Mouse (Mus musculus): ENCODE measurements around the gene Cables2. TPM values are rescaled to one million over a fixed set of nuclear protein-coding genes. Genes with fewer than 3 reads are reported as not detected.
"Not testable (repeated sequence)": the region's sequence is repeated elsewhere in the genome, so short reads cannot be mapped to it uniquely, and the experiment has no call there.

Gene Cables2
- polyA plus RNA-seq, 1 experiment from 2014 or later, result 14.7 TPM

DNA sequence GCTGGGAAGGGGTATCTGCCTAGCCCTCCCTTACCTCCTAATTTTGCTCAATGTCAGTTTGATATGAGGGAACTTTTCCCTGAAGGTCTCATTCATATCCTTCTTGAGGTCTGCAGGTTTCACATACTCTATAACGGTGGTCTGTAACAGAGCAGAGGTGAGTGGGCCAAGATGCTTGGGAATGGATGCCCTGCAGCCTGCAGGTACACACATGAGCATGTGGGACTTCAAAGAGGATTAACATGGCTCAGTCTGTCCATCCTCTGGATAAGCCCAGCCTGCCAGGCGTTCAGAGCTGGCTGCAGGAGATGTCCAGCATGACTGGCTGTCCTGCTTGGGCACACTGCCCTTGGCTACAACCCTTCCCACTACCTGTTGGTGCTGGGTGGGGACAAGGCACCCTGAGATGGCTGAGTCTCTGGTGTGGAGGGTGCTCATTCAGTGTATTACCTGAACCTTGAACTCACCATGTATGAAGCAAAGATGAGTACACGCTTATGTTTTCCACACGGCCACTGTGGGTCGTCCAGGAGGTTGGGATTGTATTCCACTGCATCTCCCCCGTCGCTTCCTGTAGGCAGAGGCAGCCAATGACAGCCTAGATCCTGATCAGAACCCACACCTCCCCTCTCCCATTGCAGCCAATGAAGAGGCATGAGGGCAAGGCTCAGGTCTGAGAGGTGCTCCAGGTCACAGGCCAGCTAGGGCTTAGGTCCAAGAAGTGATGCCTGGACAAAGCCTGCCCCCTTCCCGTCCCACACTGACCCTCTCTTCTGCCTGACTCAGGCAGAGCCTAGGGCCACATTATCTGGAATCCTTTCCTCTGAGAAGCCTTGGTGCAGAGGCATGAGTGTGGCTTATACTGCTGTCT is 12.5 kb downstream of the Cables2 start:
- ATAC-seq (ENCODE audit: low FRiP score, low read depth), result no peak

DNA sequence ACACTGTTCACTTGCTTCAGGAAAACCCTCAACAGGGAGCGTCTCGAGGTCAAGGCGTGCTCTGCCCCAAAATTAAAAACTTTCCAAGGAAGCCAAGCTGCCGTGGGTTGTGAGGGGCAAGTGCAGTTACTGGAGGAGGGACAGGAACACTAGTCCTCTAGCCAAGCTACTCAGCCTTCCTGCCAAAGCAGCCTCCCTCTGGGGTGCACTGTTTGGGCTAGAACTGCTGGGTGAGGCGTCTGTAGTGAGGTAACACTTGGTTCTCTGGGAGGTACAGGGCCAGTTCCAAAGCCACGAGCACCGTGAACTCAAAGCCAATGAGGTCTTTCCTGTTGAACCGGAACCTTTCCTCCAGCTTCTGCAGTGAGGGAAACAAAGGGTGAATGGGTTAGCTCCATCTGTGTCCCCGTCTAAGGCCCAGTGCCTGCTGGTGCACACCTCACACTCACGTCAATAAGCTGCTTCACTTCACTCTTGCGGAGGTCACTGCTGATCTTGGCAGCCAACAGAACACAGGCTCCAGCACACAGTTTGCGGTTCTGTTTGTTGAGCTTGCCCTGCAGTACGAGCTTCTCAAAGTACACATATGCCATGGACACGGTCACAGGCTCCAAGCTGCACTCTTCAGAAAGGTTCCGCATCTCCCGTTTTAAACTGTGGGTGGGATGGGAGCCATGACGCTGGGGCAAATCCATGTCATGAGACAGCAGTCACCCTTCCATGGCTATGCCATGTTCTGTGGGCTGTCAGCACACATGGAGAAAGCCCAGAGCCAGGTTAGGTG is 13.3 kb downstream of the Cables2 start:
- 70% methylated on average over 17 of the region's 17 CpGs for WGBS
- H3K9ac ChIP-seq; H3K27me3 ChIP-seq; H3K27ac ChIP-seq; H3K4me3 ChIP-seq; H3K9me3 ChIP-seq; H3K4me2 ChIP-seq (replicated peaks); ATAC-seq (ENCODE audit: low FRiP score, low read depth): not testable (repeated sequence)
- Histone ChIP-seq H3K36me3 (peaks cover 68% of the 10 kb centered on the region), H3K4me1 (peaks cover 22% of the 10 kb centered on the region)

More for the DNA sequence above, 12.5 kb downstream of the Cables2 start:
- WGBS, result 49% methylated on average over 8 of the region's 8 CpGs
- H3K4me1 ChIP-seq, result peaks cover 21% of the 10 kb centered on the region
- no peaks in the 10 kb centered on the region for H3K27me3 ChIP-seq
- no peak overlapping the region for H3K27ac ChIP-seq
- no peaks in the 10 kb centered on the region for H3K9me3 ChIP-seq
- peaks cover 70% of the 10 kb centered on the region for H3K36me3 ChIP-seq
- no peak overlapping the region for H3K4me3 ChIP-seq
- no peak overlapping the region for H3K9ac ChIP-seq
- H3K4me2 ChIP-seq (replicated peaks), result no peak overlapping the region

DNA sequence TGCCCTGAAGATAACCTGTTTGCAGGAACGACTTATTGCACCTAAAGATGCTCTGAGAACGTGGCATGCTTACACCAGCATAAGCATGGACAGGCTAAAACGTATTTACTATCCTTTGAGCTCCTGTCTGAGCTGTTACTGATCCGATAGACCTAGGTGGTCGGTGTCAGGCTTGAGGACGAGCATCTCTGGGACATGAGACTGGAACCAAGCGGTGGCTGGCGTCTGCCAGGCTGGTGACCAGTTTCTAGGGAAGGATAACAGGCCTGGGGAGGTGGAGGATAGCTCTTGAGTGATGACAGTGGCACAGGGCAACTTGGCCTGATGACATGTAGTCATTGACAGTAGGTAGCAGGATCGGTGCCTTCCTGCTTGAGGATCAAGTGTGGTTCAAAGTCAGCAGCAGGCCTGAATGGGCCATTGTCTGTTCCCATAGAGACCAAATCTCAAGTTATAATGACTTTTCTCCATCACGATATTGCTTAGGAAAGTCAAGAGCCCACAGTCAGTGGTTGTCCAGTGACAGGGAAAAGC is 14.3 kb downstream of the Cables2 start:
- H3K9ac ChIP-seq; ATAC-seq (ENCODE audit: low FRiP score, low read depth); H3K4me2 ChIP-seq (replicated peaks); H3K27ac ChIP-seq; H3K4me3 ChIP-seq; H3K27me3 ChIP-seq; H3K9me3 ChIP-seq: not testable (repeated sequence)
- Histone ChIP-seq H3K4me1 (peaks cover 22% of the 10 kb centered on the region), H3K36me3 (peaks cover 58% of the 10 kb centered on the region)
- WGBS, result 82% methylated on average over 10 of the region's 10 CpGs

DNA sequence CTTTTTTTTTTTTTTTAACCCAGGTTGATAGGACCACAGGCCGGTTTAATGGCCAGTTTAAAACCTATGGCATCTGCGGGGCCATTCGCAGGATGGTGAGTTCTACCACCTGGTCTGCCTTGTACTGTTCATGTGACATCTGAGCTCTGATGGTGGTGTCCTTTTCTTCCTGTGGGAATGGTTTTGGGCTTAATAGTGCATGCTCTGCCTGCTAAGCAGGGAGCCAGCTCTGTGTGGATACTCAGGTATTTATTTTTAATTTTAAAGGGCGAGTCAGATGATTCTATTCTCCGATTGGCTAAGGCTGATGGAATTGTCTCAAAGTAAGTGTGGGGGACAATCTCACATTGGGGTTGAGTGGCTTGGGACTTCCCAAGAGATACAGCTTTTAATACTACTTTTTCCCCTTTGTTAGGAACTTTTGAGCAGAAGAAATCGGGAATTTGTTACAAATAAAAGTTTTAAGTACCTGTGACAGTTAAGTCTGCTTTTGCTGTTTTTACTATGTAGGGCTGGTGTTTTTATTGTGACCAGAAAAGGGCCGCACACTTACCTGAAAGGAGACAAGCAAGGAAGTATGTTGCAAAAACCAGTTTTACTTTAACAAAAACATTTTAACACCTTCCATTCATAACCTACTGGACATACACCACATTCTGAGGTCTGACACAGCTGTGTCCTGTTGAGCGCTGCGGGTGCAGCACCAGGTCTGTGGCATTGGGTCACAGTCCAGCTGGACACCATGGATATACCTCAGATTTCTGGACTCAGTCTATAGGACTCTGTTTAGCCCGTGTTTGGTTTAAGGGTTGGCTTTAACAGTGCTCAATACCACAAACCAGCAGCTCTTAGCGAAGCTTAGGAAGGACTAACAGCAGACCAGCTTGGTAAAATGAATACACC is 15.1 kb downstream of the Cables2 start:
- H3K4me3 ChIP-seq, result peak overlapping the region; percentile 93
- no peaks in the 10 kb centered on the region for H3K27me3 ChIP-seq
- H3K4me1 ChIP-seq, result peaks cover 22% of the 10 kb centered on the region
- no peak for ATAC-seq (ENCODE audit: low FRiP score, low read depth)
- 48% methylated on average over 11 of the region's 11 CpGs for whole genome bisulfite sequencing
- peak overlapping the region; percentile 91; the same call in 1 of the 2 replicates for H3K27ac ChIP-seq
- H3K4me2 ChIP-seq (replicated peaks), result peak overlapping the region; percentile 91
- H3K9me3 ChIP-seq, result no peaks in the 10 kb centered on the region
- H3K9ac ChIP-seq, result peak overlapping the region; percentile 94
- peaks cover 50% of the 10 kb centered on the region for H3K36me3 ChIP-seq

DNA sequence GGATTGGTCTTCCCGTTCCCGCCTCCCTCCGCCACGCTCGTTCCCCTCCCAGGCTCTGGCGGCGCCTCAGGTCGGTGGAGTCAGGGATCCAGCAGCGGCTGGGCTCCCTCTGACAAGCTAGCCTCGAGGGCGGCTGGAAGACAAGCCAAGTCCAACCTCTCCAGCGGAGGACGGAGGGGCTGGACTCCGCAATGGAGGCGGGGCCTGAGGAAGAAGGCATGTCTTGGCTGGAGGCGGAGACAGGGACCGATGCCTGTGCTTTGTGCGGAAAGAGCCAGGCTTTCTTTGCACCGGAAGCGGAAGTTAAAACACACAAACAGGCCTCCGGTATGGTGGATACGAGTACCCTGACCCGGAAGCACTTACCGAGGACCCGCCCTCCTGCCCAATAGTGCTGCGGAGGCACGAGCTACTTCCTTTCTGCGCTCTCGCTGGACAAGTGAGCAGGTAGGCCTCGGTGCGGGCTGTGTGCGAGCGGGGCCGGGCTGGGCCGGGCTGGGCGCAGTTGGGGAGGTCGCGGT is 16.2 kb downstream of the Cables2 start, which contains the start of gene Rps21:
Gene Rps21 (plus strand): TSS at position 377 of the 521 bp plus-strand sequence.
- ATAC-seq (ENCODE audit: low FRiP score, low read depth), result peak; percentile 97
- H3K9ac ChIP-seq, result peak within 1 kb of the TSS; percentile 94
- peaks cover 38% of the 10 kb centered on the region for H3K36me3 ChIP-seq
- H3K4me2 ChIP-seq (replicated peaks), result peak within 1 kb of the TSS; percentile 91
- H3K4me3 ChIP-seq, result peak within 1 kb of the TSS; percentile 93
- under 1% methylated on average over 38 of the region's 38 CpGs for WGBS
- H3K9me3 ChIP-seq, result no peaks in the 10 kb centered on the region
- H3K4me1 ChIP-seq, result peaks cover 22% of the 10 kb centered on the region
- no peaks in the 10 kb centered on the region for H3K27me3 ChIP-seq
- peak within 1 kb of the TSS; percentile 91 for H3K27ac ChIP-seq

DNA sequence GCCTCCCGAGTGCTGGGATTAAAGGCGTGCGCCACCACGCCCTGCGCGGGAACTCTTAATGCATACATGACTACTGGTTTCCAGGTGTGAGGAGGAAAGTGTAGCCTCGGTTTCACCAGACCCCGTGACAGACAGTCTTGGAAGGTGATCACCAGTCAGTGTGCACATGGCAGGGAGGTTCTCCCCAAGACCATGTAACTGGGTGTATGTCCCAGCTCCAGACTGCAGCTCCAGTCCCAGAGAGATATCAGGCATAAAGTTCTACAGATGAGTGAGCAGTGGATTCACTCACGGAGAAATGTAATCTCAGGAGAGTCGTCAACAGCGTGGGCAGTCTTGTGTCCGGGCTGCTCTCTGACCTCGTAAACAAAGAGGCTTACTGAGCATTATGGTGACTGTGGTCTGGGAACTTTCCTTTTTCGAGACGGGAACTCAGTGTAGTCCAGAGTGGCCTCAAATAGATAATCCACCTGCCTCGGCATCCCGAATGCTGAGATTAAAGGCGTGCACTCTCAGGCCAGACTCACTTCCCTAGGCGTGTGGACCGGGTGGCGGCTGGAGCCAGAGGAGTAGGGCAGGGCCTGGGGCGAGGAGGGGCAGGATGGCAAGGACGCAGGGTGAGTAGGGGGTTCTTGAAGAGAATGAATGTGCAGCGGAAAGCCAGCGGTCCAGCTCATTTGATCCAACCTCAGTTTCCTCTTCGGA is 16.8 kb downstream of the Cables2 start:
- Histone ChIP-seq H3K27ac (peak overlapping the region; percentile 91), H3K9ac (peak overlapping the region; percentile 75), H3K4me1 (peaks cover 22% of the 10 kb centered on the region), H3K4me2 (replicated peaks) (peak overlapping the region; percentile 90), H3K9me3 (no peaks in the 10 kb centered on the region), H3K4me3 (peak overlapping the region; percentile 93), H3K36me3 (peaks cover 32% of the 10 kb centered on the region), H3K27me3 (no peaks in the 10 kb centered on the region)
- peak; percentile 49 for ATAC-seq (ENCODE audit: low FRiP score, low read depth)
- WGBS, result 22% methylated on average over 26 of the region's 26 CpGs

DNA sequence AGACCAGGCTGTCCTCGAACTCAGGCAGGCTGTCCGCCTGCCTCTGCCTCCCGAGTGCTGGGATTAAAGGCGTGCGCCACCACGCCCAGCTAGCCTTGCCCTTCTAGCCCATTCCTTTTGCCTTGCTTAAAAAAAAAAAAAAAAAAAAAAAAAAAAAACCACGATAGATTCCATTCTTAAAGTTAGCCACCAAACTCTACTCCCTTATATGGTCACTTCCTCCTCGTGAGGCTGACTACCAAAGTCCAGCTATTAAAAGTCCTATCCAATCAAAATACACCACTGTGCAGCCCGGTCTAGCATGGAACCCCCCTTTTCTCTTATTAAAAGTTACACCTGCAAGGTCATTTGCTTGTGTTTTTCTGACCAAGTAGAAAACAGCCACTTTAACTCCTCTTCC is 17.6 kb downstream of the Cables2 start:
- 81% methylated on average over 9 of the region's 9 CpGs for WGBS
- H3K9ac ChIP-seq, result no peak overlapping the region
- no peaks in the 10 kb centered on the region for H3K9me3 ChIP-seq
- peak overlapping the region; percentile 90 for H3K4me2 ChIP-seq (replicated peaks)
- ATAC-seq (ENCODE audit: low FRiP score, low read depth), result no peak
- H3K36me3 ChIP-seq, result peaks cover 25% of the 10 kb centered on the region
- H3K4me3 ChIP-seq, result peak overlapping the region; percentile 93; the same call in 1 of the 2 replicates
- peaks cover 22% of the 10 kb centered on the region for H3K4me1 ChIP-seq
- no peaks in the 10 kb centered on the region for H3K27me3 ChIP-seq
- H3K27ac ChIP-seq, result no peak overlapping the region

DNA sequence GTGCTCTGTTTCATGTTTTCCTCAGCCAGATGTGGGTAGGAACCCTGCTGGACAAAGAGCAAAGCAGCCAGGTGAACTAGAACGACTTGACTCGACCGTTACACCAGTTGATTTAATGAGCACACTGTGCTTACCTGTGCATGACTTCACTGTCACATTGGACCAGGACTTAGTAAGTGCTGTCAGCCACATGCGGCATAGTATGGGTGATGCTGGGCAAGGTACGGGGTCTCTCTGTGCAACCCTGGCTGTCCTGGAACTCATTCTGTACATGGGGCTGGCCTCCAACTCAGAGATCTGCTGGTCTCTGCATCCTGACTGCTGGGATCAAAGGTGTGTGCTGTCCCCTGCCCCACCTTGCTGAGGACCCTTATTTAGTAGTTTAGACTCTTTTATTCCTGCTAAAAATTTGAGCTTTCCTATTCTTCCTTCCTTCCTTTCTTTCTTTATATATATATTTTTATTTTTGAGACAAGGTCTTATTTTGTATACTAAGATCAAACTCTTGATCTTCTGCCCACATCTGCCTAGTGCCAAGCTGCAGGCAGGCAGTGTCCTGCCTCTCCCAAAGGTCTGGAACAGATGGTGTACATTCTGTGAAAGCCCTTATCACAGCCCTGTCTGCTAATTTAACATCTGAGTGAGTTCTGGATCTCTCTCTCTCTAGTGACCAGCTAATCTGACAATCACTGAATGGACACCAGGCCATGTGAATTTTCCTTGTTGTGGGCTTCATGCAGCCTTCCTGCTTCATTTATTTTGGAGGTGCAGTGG is 18.7 kb downstream of the Cables2 start:
- WGBS, result 91% methylated on average over 5 of the region's 5 CpGs
- no peak for ATAC-seq (ENCODE audit: low FRiP score, low read depth)
- Histone ChIP-seq H3K27ac (no peak overlapping the region), H3K4me1 (peaks cover 22% of the 10 kb centered on the region), H3K9me3 (no peaks in the 10 kb centered on the region), H3K36me3 (peaks cover 14% of the 10 kb centered on the region), H3K9ac (no peak overlapping the region), H3K4me3 (no peak overlapping the region), H3K4me2 (replicated peaks) (no peak overlapping the region), H3K27me3 (no peaks in the 10 kb centered on the region)

DNA sequence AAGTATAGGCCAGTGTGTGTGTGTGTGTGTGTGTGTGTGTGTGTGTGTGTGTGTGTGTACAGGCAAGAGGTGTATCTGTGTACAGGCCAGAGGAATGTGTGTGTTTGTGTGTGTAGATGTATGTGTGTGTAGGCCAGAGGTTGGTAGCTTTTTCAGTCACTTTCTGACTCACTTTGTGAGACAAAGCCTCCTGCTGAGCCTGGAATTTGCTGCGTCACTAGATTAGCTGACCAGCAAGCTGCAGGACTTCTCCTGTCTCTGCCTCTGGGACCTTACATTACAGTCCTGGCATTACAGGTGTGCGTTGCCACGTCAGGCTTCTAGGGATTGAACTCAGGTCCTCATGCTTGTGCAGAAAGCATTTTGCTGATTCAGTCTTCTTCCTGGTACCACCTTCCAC is 21.5 kb downstream of the Cables2 start:
- no peak overlapping the region for H3K27ac ChIP-seq
- no peaks in the 10 kb centered on the region for H3K36me3 ChIP-seq
- no peak for ATAC-seq (ENCODE audit: low FRiP score, low read depth)
- WGBS, result 51% methylated on average over 3 of the region's 3 CpGs
- H3K4me1 ChIP-seq, result peaks cover 10% of the 10 kb centered on the region
- no peak overlapping the region for H3K4me2 ChIP-seq (replicated peaks)
- no peak overlapping the region for H3K9ac ChIP-seq
- no peak overlapping the region for H3K4me3 ChIP-seq
- no peaks in the 10 kb centered on the region for H3K9me3 ChIP-seq
- no peaks in the 10 kb centered on the region for H3K27me3 ChIP-seq

DNA sequence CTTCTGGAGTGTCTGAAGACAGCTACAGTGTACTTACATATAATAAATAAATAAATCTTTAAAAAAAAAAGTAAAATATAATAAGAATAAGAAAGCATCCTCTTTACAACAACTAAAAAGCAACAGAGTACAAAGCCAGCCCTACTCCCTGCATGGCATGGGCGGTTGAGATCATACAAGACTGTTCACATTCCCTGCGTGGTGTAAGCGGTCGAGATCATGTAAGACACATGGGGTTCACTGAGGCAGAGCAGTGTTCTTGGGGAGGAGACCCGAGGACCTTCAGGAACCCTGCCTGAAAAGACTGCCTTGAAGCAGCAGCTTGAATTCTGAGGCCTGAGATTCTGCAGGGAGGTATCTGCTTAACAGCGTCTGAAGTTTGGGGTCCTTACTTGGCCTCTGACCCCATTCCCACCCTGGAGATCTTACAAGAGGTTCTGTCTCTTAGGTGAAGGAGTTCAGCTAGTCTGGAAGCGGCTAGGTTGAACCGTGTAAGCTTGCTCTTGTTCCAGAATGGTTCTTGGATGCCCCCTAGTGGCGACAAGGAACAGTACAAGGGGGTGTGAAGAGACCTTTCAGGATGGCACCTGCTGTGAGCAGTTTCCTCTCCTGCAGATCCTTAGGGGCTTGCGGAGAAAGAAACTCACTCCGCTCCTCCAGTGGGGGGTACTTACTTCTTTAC is 22.2 kb downstream of the Cables2 start:
- Histone ChIP-seq H3K27me3 (no peaks in the 10 kb centered on the region), H3K4me2 (replicated peaks) (no peak overlapping the region), H3K4me1 (peaks cover 4% of the 10 kb centered on the region), H3K9ac (no peak overlapping the region), H3K9me3 (no peaks in the 10 kb centered on the region), H3K27ac (no peak overlapping the region), H3K36me3 (no peaks in the 10 kb centered on the region), H3K4me3 (no peak overlapping the region)
- peak; percentile 85 for ATAC-seq (ENCODE audit: low FRiP score, low read depth)
- WGBS, result 33% methylated on average over 11 of the region's 11 CpGs

Measured in limb, embryonic 13.5 days (tissue).